Mouse (Mus musculus) right cerebral cortex, postnatal 4 days (tissue): ENCODE data around the gene Prcp.

Source experiments
- DNase-seq: peaks from one replicate; pipeline ENCODE4 v3.0.0-alpha.2; 2022

The Prcp gene

GRCm38 (mm10) chr7:92874116-92874675 lies at the start of gene Prcp, which contains the start of gene Ddias:
Prcp (plus strand) TSS chr7:92874470.
Ddias (minus strand) TSS chr7:92874247.
- DNase-seq: peak; percentile 98

DNA sequence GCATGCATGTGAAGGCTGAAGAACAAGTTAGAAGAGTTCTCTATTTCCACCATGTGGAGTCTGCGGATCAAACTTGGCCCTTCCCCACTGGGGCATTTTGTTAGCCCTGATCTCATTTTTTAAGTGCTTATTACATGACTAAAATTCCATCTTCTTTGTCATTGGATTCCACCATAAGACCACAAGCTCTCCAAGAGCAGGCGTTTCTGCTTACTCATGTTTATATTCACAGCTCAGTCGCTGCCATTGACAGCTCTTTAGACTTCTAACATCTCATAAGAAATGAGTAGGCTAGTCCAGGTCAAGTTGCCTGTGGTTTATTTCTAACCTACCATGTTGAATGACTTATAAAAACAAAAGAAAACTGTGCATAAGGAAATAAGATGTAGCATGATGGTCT lies 48.0 kb upstream of the Prcp start:
- no peak for DNase-seq

DNA sequence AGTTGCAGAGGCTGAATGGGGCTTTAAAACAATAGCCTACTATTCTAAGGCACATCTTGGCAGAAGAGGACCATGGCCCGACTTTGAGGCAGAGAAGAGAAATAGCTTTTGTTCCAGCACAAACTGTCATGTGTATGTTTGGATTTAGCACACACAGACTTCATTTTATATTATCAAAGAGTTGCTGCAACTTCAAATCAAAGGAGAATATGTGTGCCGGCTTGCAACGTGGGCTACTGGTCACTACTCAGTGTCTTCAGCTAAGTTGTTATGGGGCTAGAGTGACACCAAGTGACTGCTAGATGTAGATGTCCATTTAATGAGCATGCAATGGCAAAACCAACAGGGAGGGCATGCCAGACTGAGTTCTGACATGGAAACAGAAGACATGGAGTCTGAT lies 46.3 kb upstream of the Prcp start:
- no peak for DNase-seq

GRCm38 (mm10) chr7:92832395-92832794 lies 41.9 kb upstream of the Prcp start:
- no peak for DNase-seq

DNA sequence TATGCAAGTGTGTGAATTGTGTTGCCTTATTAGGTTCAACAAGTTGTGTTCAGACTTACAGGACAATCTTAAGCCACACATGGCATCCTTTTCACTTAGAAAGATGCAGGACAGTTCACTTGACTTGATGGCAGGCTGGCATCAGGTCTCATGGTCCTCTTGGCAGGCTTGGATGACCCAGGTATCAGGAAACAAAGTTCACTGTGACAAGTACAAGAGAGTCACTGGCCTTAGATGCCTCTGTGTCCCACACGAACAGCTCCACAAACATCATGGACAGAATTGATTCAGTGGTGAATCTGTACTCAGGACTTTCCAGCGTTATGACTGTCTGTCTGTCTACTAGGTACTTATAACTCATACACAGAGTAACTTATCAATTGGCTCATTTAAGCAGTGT lies 39.9 kb upstream of the Prcp start:
- no peak for DNase-seq

- no peak for DNase-seq
These were observed 37.8 kb upstream of the Prcp start for GRCm38 (mm10) chr7:92836447-92836846.

GRCm38 (mm10) chr7:92837226-92837625 lies 37.0 kb upstream of the Prcp start:
- DNase-seq: no peak

DNA sequence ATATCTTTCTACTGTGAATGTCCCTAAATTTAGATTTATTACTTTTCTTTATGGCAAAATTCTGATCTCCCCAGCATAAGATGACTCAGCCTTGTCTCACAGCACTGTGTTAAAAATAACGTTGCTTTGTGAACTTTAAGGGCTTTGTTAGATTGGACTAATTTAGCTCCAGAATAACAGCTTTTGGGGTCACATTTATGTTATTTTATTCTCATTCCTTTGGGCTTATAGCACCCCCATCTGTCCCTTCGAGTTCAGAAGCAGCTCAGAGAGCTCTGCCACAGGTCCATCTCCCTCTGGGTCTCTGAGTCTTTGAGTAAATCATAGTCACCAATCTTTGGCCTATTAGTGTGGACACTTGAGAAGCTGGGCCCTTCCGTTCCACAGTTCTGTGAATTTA lies 36.4 kb upstream of the Prcp start:
- no peak for DNase-seq

DNA sequence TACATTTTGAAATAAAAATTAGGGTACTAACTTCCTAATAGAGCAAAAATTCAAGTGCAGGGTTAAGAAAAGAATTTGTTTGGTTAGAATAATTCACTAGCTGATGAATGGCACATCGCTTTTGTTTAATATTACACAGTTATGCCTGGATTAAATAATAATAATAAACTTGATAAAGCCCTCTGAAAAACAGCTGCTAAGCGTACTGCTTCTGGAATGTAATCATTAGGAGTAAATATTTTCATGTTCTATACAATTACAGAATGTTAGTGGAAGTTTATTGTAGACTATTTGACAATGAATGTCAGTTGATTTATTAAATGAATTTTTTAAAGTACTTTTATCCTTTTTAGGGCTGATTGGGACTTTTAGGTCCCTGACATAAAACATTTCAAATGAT lies 32.0 kb upstream of the Prcp start:
- DNase-seq: no peak

DNA sequence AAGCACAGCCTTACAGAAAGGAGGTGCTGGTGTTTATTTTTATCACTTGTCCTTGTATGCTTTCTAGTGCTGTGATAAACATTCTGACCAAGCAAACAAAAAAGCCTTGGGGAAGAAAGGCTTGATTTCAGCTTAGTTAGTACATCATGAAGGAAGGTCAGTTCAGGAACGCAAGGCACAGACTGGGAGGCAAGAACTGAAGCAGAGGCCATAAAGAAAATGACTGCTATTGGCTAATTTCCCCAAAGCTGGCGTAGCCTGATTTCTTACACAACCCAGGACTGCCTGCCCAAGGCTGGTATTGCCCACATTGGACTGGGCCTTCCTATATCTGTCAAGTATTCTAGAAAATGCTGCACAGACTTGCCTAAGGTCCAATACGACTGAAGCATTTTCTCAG lies 26.0 kb upstream of the Prcp start:
- DNase-seq: no peak

GRCm38 (mm10) chr7:92866526-92866925 lies 7.7 kb upstream of the Prcp start:
- DNase-seq: no peak

GRCm38 (mm10) chr7:92870161-92870560 lies 4.1 kb upstream of the Prcp start:
- no peak for DNase-seq

DNA sequence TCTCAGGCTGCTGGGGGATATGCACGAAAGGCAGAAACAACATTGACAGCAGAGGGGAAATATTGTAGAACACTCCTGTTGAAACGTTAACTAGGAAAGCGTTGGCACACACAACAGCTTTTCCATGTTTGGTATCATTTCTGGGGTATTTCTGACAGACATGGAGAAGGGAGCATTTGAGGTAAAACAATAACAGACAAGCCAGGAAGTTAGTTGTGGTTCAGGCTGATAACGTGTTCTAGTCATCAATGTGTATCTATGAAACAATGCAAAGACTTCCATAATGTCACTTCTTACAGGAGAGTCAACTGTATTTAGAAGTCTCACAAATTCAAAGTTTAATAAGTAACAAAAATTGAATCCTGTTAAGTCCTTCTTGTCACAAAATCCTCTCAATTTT lies 2.7 kb upstream of the Prcp start:
- no peak for DNase-seq

GRCm38 (mm10) chr7:92874761-92875408 lies 615 bp downstream of the Prcp start:
- DNase-seq: peak; percentile 74

DNA sequence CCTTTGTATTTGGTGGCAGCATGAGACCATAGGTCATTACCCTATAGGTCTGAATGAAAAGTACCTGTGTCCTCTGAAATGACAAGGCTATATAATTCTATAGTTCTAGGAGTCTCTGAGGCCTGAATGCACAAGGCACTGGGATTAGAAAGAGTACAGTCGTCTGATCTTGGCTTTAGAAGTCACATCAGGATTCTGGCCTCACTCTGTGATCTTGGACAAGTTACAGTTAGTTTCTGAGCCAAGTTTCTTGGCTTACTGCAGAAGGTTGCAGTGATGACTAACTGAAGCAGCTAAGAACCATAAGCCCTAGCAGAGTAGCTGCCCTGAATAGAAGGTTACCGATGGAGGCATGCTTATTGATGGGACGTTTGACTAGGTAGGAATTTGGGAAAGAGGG lies 1.8 kb downstream of the Prcp start:
- no peak for DNase-seq

DNA sequence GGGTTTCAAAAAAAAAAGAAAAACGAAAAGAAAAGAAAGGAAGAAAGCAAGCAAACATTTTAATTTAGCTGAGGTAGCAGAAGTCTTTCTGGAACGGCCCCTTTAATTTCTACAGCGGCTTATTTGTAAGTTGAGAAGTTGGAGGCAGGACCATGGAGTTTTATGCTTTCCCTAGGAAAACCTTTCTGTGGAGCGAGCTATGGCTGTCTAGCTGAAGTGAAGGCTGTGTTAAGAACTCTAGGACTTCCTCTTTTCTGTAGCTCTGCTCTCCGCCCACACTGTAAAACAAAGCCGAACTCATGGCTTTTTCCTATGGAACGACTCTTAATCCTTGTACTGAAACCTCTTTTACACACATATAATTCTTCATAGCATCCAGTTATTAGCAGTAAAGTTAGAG lies 2.3 kb downstream of the Prcp start:
- DNase-seq: no peak

DNA sequence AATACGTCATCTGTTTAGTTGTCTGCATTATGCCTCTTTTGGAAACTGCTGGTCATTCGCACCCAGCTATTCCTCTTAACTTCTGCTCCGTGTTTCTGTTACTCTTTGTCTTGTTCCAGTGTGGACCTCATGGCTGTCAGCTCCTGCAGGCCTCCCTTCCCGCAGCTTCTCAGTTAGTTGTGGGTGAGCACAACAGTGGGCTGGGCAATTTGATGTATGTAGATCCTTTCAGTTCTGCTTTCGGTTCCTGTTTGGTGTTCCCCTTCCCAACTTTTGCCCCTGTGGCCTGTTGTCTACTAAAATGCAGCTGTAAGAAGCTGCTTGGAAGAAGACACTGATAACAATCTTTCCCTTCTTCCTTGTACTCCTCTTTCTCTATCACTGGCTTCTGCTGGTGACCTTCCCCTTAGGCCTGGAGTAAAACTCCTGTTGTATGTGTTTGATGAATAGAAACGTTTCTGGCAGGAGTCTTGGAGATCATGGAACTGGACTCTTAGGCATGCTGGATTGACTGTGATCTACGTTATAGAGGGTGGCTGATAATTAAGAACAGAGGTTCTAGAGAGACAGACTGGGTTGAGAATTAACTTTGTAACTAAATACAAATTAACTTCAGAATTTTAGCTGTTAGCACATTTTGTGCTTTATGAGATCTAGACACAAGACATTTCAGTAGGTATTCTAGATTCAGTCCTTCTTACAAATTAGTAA lies 4.5 kb downstream of the Prcp start:
- DNase-seq: no peak

DNA sequence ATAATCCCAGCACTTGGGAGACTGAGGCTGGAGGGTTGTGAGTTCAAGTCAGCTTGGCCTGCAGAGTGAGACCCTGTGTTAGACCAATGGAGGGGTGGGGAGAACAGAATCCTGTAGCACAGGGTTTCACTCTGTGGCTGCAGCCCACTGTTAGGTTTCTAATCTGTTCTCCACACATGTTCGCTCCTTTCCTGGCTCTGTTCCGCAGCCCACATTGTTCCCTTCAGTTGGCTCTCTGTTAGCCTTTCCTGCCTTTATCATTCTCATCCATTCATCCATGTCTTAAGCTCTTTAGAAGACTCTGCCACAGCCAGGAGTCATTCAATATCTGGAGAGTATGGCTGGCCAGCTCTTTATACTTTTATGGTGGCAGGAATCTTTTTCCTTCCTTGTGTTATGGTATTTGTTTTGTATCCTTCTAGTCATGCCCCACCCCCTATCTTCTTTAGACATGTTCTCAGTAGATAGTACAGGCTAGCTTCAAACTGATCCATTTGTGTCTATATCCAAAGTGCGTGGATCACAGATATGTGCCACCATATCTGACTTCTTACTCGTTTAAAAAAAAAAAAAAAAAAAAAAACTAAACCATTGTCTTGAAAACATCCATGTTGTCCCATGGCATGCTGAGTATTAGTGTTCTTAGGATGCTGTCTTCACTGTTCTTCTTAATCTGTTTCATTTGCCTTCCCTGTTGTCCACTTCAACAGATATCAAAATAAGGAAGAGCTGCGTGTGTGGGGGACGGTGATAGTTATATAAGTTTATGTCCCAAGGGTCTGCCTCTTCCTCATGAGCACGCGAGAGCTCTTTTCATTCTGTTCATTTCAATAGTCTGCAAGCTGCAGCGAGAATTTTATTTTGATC lies 9.8 kb downstream of the Prcp start:
- DNase-seq: no peak

DNA sequence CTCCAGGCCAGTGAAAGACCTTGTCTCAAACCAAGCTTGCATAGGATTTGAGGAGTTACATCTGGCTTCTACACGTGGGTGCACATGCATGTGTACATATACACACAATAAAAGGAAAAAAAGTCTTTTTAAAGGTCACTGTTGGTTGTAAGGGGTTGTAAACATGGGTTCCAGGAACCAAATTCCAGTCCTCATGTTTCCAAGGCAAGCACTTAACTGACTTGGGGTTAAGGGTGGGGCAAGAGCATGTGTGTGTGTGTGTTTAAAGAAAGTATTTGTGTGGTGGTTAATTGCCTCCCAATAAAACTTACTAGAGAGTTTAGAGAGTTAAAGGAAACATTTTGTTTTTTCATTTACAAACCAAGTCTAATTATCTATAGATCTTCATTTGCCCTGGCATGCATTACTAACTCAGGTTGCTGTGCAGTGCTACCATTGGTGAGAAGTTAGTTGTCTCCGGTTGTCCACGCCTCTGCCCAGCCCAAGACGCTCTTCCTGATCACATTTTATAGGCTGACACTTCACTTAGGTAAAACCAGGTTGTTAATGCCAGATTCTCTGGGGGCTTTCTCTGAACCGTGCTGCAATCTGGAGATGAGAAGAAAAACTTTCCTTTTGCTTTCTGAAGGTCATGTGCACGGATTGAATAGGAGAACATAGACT lies 10.9 kb downstream of the Prcp start:
- no peak for DNase-seq

- DNase-seq: no peak
These were observed 12.5 kb downstream of the Prcp start for GRCm38 (mm10) chr7:92886801-92887200.

GRCm38 (mm10) chr7:92887230-92887629 lies 13.0 kb downstream of the Prcp start:
- no peak for DNase-seq

- no peak for DNase-seq
These were observed 15.9 kb downstream of the Prcp start for GRCm38 (mm10) chr7:92890211-92890610.
